Mouse (Mus musculus): ENCODE measurements at regions not wholly inside any gene's neighbourhood (a gene's known extent, or its start where the extent isn't known, plus 50 kb on each side); places are given as distances from the start of the nearest gene placed in this dataset.

DNA sequence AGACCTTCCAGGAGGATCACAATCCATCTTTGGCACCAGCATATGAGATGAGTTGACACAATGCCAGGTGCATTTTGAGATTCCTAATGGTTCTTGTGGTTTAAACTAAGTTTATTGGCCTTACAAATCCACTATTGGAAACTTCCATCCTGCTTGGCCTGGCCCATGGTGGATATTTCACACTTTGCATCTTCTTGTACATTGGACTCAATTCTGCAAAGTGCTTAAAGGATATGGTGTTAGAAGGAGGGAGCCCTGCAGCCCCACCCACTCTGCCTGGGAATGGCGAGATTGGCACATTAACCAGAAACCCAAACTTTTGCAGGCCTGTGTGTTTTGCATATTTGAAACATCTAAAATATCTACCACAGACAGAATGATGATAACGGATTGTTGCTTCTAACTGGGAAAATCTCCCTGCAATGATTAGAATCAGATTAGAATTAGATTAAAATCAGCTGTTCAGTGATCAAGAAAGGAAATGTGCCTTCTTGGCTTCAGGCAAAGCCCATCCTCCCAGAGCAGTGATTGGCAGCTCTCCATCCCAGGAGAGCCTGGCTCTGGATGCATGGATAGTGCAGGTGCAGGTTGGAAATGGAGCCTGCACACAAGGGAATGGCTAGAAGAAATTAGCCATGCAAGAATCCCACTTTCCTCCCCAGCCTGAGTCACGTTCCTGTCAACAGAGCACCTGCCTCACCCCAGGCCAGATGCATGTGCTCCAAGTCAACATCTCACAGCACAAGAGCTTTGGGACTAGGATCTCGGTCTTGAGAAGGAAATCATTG is 162.3 kb downstream of the Atp6ap1l start:
- peaks cover 9% of the 10 kb centered on the region for H3K4me1 ChIP-seq (ENCODE audit: control insufficient read depth, insufficient read depth, low read length)
- peak overlapping the region; percentile 46 for H3K27ac ChIP-seq (ENCODE audit: insufficient read depth, low read length)
- TF ChIP-seq POLR2A (IDR thresholded peaks at IDR 0.05; ENCODE audit: low read depth, low read length) (no peak), CTCF (IDR thresholded peaks at IDR 0.05; ENCODE audit: borderline replicate concordance, insufficient read depth, low read length) (no peak)
- no peak overlapping the region for H3K4me3 ChIP-seq (ENCODE audit: insufficient read depth, low read length)

DNA sequence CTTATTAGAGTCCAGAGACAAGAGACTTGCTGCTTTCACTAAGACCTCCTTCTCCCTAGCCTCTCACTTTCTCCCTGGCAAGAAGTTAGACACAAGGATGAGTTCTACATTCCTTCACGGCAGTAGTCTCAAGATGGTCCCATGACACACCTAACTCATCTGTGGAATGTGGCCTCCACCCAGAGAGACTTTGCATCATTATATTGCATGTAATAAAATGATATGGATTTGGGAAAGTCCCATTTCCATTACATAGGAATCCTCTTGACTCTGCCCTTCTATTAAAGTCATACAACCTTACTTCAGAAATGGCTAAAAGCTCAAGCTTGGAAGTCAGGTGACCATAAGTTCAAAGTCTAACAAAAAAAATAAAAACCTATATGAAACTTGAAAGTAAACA is 165.4 kb downstream of the Atp6ap1l start:
- no peak for TF ChIP-seq CTCF (IDR thresholded peaks at IDR 0.05; ENCODE audit: borderline replicate concordance, insufficient read depth, low read length)
- no peak for TF ChIP-seq POLR2A (IDR thresholded peaks at IDR 0.05; ENCODE audit: low read depth, low read length)

DNA sequence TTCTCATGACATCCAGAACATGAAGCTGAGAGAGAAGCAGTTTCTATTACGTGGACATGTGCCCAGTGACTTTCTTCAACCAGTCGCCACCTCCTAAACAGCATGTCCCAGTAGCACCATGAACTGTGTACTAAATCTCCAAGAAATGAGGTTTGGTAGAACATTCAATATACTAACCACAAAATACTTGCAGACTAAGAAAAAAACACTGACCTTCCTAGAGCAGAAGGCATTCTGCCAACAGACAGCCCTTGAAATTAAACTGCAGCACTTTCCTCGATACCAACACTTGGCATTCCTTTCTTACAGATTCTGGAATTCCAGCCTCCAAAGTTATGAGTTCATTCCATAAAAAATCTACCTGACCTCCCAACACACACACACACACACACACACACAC is 166.6 kb downstream of the Atp6ap1l start:
- no peak for TF ChIP-seq CTCF (IDR thresholded peaks at IDR 0.05; ENCODE audit: borderline replicate concordance, insufficient read depth, low read length)
- no peak for TF ChIP-seq POLR2A (IDR thresholded peaks at IDR 0.05; ENCODE audit: low read depth, low read length)

More for the DNA sequence above, 165.4 kb downstream of the Atp6ap1l start:
- no peak overlapping the region for H3K4me3 ChIP-seq (ENCODE audit: insufficient read depth, low read length)
- 0 out of 2 replicates have a peak overlapping the region, but pooled peaks have one; percentile 26 for H3K27ac ChIP-seq (ENCODE audit: insufficient read depth, low read length)
- peaks cover 8% of the 10 kb centered on the region for H3K4me1 ChIP-seq (ENCODE audit: control insufficient read depth, insufficient read depth, low read length)

DNA sequence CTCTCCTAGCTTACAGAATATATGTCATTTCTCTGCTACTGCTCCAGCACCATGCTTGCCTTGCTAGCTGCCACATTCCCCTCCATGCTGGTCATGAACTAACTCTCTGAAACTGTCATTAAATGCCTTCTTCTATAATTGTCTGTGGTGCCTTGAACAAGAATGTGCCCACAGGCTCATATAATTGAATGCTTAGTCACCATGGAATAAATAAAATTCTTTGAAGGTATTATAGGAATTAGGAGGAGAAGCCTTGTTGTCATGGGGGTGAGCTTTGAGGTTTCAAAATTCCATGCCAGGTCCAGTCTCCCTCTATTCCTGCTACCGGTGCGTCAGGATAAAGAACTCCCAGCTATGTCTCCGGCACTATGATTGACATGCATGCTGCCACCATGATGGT is 171.9 kb downstream of the Atp6ap1l start:
- Histone ChIP-seq H3K4me1 (ENCODE audit: control insufficient read depth, insufficient read depth, low read length) (0 out of 2 replicates have a peak, but pooled peaks cover under 1% of the 10 kb centered on the region), H3K4me3 (ENCODE audit: insufficient read depth, low read length) (no peak overlapping the region), H3K27ac (ENCODE audit: insufficient read depth, low read length) (no peak overlapping the region)
- no peak for TF ChIP-seq CTCF (IDR thresholded peaks at IDR 0.05; ENCODE audit: borderline replicate concordance, insufficient read depth, low read length)
- no peak for TF ChIP-seq POLR2A (IDR thresholded peaks at IDR 0.05; ENCODE audit: low read depth, low read length)

More for the DNA sequence above, 166.6 kb downstream of the Atp6ap1l start:
- H3K27ac ChIP-seq (ENCODE audit: insufficient read depth, low read length), result peak overlapping the region; percentile 67
- no peak overlapping the region for H3K4me3 ChIP-seq (ENCODE audit: insufficient read depth, low read length)
- peaks cover 7% of the 10 kb centered on the region; the same call in 1 of the 2 replicates for H3K4me1 ChIP-seq (ENCODE audit: control insufficient read depth, insufficient read depth, low read length)

DNA sequence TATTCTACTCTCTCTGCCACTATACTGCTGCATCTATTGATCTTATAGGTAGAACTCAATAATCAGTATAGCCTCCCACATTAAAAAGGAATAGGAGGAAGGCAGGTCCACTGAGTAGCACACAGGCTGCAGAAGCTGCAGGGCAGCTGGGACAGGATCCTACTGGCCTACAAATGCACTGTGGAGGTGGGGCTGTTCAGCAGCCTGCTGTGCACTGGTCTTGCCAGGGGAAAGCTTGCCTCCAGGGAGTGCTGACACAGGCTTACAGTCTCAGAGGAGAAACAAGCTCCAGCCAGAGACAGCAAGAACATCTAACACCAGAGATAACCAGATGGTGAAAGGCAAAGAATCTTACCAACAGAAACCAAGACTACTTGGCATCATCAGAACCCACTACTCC is 176.1 kb downstream of the Atp6ap1l start:
- Histone ChIP-seq H3K4me1 (ENCODE audit: control insufficient read depth, insufficient read depth, low read length) (no peaks in the 10 kb centered on the region), H3K27ac (ENCODE audit: insufficient read depth, low read length) (no peak overlapping the region), H3K4me3 (ENCODE audit: insufficient read depth, low read length) (no peak overlapping the region)
- TF ChIP-seq CTCF (IDR thresholded peaks at IDR 0.05; ENCODE audit: borderline replicate concordance, insufficient read depth, low read length) (no peak), POLR2A (IDR thresholded peaks at IDR 0.05; ENCODE audit: low read depth, low read length) (no peak)

DNA sequence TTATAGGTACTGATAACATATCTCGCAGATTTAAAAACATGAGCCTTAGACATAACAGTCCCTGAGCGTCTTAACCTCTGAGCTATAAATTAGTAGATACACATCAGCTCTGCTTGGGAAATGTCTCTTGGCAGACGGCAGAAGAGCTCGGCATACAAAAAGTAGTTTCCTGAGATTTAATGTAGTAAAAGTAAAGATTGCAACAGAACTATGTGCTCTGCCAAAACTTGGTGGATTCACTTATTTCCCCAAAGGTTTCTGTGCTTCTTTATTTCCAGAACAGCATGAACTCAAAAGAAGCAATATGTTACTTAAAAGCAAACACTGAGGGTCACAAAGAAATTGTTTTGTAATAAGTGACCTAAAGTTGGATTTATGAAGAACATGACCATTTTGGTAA is 177.3 kb downstream of the Atp6ap1l start:
- TF ChIP-seq POLR2A (IDR thresholded peaks at IDR 0.05; ENCODE audit: low read depth, low read length) (no peak), CTCF (IDR thresholded peaks at IDR 0.05; ENCODE audit: borderline replicate concordance, insufficient read depth, low read length) (no peak)

DNA sequence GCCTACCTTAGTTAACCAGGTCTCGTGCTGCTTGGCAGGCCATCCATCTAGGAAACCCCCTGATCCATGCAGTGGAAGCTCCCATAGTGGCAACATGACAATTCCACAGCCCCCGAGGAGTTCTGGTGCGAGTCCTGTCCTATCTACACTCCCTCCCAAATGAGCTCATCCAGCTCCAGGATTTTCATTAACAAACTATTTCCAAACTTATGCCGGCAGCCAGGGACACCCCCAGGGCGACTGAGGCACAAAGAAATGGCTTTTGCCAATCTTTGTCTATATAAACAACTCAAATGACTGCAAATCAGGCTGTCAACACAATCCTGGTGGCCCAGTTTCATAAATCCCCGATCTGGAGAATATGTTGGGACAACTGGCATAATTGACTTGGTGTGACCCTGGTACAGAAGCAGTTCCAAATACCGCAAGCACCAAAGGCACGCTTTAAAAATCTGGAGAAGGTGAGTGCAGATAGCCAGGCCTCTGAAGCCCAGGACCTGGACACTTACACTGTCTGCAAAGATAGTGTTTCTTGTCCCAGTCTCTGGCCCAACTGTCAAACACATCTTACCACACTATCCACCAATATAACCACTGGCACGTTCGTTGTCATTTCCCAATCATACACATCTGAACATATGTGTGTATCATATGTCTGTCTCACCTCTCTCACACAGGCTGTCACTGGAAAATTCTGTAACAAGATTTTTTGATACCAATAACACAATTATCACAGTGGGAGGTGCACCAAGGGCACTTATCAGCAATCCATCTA is 179.9 kb downstream of the Atp6ap1l start:
- H3K27ac ChIP-seq (ENCODE audit: insufficient read depth, low read length), result no peak overlapping the region
- TF ChIP-seq CTCF (IDR thresholded peaks at IDR 0.05; ENCODE audit: borderline replicate concordance, insufficient read depth, low read length), result no peak
- TF ChIP-seq POLR2A (IDR thresholded peaks at IDR 0.05; ENCODE audit: low read depth, low read length), result no peak
- no peak overlapping the region for H3K4me3 ChIP-seq (ENCODE audit: insufficient read depth, low read length)
- H3K4me1 ChIP-seq (ENCODE audit: control insufficient read depth, insufficient read depth, low read length), result no peaks in the 10 kb centered on the region

More for the DNA sequence above, 177.3 kb downstream of the Atp6ap1l start:
- Histone ChIP-seq H3K4me1 (ENCODE audit: control insufficient read depth, insufficient read depth, low read length) (no peaks in the 10 kb centered on the region), H3K27ac (ENCODE audit: insufficient read depth, low read length) (no peak overlapping the region), H3K4me3 (ENCODE audit: insufficient read depth, low read length) (no peak overlapping the region)

DNA sequence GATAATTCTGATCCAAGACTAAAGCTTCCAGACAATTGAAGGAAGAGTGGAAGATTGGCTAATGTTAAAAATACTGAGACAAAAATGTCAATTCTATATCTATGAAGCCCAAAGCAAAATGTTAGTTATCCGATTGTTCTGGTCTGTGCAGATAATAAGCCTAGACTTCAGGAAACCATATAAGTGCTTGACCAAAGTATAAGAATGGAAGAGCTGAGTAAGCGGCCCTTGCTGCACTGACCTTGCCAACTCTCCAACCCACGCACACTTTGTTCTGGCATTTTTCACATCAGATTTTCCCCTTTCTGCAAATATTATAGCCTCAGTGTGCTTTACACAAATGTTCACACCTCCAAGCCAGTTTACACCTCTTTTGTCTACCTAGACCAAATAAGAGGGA is 180.6 kb downstream of the Atp6ap1l start:
- no peak overlapping the region for H3K27ac ChIP-seq (ENCODE audit: insufficient read depth, low read length)
- H3K4me3 ChIP-seq (ENCODE audit: insufficient read depth, low read length), result no peak overlapping the region
- no peaks in the 10 kb centered on the region for H3K4me1 ChIP-seq (ENCODE audit: control insufficient read depth, insufficient read depth, low read length)
- TF ChIP-seq POLR2A (IDR thresholded peaks at IDR 0.05; ENCODE audit: low read depth, low read length) (no peak), CTCF (IDR thresholded peaks at IDR 0.05; ENCODE audit: borderline replicate concordance, insufficient read depth, low read length) (no peak)

DNA sequence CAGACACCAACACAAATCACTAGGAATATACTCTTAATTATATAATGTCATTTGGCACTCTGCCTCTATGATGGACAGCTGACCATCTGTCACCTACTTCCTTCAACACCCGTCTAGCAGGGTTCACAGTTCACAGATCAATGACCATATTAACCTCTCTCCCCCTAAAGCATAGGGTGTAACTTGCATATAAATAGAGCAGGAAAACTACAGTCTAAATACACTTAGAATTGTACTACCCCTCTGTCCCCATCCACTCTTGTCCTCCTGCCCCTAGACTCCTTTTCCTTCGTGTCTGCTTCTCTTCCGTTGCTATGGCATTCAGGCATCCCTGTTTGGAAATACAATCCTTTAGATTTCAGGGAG is 181.6 kb downstream of the Atp6ap1l start:
- Histone ChIP-seq H3K4me1 (ENCODE audit: control insufficient read depth, insufficient read depth, low read length) (no peaks in the 10 kb centered on the region), H3K27ac (ENCODE audit: insufficient read depth, low read length) (no peak overlapping the region), H3K4me3 (ENCODE audit: insufficient read depth, low read length) (no peak overlapping the region)
- TF ChIP-seq CTCF (IDR thresholded peaks at IDR 0.05; ENCODE audit: borderline replicate concordance, insufficient read depth, low read length) (no peak), POLR2A (IDR thresholded peaks at IDR 0.05; ENCODE audit: low read depth, low read length) (no peak)
